Mouse (Mus musculus) inflammation-experienced regulatory T-cells (primary cell): ENCODE results near the gene Spaca4. TPM values are rescaled to one million over a fixed set of nuclear protein-coding genes. Genes with fewer than 3 reads are reported as not detected.

Experiments
- polyA plus RNA-seq, 2 experiments: library from polyadenylated mRNA; unstranded; fragments of 100-300 nt; shearing (Covaris generic); gene quantifications; one replicate each; pipeline ENCODE4 v1.2.1; 2017

Gene Spaca4
- polyA plus RNA-seq: not detected

GRCm38 (mm10) chr7:45725713-45726112, at the start of gene Spaca4:
Gene Spaca4, minus strand, starts transcription at chr7:45725813.

GRCm38 (mm10) chr7:45720413-45721233, 5.0 kb downstream of the Spaca4 start, which contains the start of gene Fam83e:
Gene Fam83e, plus strand, starts transcription at chr7:45721212.

GRCm38 (mm10) chr7:45717918-45718297, 7.7 kb downstream of the Spaca4 start, which contains the start of gene Sphk2:
Gene Sphk2, minus strand, starts transcription at chr7:45718002.

GRCm38 (mm10) chr7:45715090-45715708, 10.4 kb downstream of the Spaca4 start, which contains the start of gene Rpl18:
Gene Rpl18, plus strand, starts transcription at chr7:45715457.

GRCm38 (mm10) chr7:45704730-45705442, 20.7 kb downstream of the Spaca4 start, which contains the start of gene Dbp:
Gene Dbp, plus strand, starts transcription at chr7:45705088.

GRCm38 (mm10) chr7:45699523-45700141, 26.0 kb downstream of the Spaca4 start, which contains the start of gene Car11:
Gene Car11, plus strand, starts transcription at chr7:45699843.

GRCm38 (mm10) chr7:45693921-45694591, 31.6 kb downstream of the Spaca4 start, which contains the start of gene Sec1:
Gene Sec1, minus strand, starts transcription at chr7:45694402.

GRCm38 (mm10) chr7:45683396-45684050, 42.1 kb downstream of the Spaca4 start, which contains the start of gene Ntn5:
Gene Ntn5, plus strand, starts transcription at chr7:45684022.

Other genes starting within 250 kb of the Spaca4 start
- 1 to 10 TPM; 2.5 to 5.9 TPM for gene Tulp2, start 243.9 kb downstream of the Spaca4 start, polyA plus RNA-seq
- not detected for gene Gm45808, start 239.0 kb downstream of the Spaca4 start, polyA plus RNA-seq
- under 1 TPM; 0.60 to 0.68 TPM for gene Dhdh, start 237.0 kb downstream of the Spaca4 start, polyA plus RNA-seq
- 100 to 1,000 TPM; 266 to 278 TPM for gene Nucb1, start 215.4 kb downstream of the Spaca4 start, polyA plus RNA-seq
- 100 to 1,000 TPM in 1 of 2 experiments, 10 to 100 TPM in 1; 90.4 to 153 TPM for gene Ppp1r15a, start 199.5 kb downstream of the Spaca4 start, polyA plus RNA-seq
- 1 to 10 TPM; 1.5 to 3.4 TPM for gene Plekha4, start 199.5 kb downstream of the Spaca4 start, polyA plus RNA-seq
- gene Hsd17b14, start 170.9 kb downstream of the Spaca4 start, polyA plus RNA-seq: 1 to 10 TPM; 1.4 to 1.9 TPM
- 10 to 100 TPM; 59.6 to 75.4 TPM for gene Bcat2, start 155.7 kb downstream of the Spaca4 start, polyA plus RNA-seq
- under 1 TPM in 1 of 2 experiments, not detected in 1; 0.50 TPM for gene Fgf21, start 110.3 kb downstream of the Spaca4 start, polyA plus RNA-seq
- 1 to 10 TPM in 1 of 2 experiments, under 1 TPM in 1; 0.25 to 1.6 TPM for gene Fut1, start 108.5 kb downstream of the Spaca4 start, polyA plus RNA-seq
- under 1 TPM; 0.47 to 0.92 TPM for gene Izumo1, start 104.0 kb downstream of the Spaca4 start, polyA plus RNA-seq
- gene Rasip1, start 98.3 kb downstream of the Spaca4 start, polyA plus RNA-seq: 1 to 10 TPM in 1 of 2 experiments, under 1 TPM in 1; 0.67 to 3.4 TPM
- 1 to 10 TPM; 1.2 to 1.5 TPM for gene Mamstr, start 85.8 kb downstream of the Spaca4 start, polyA plus RNA-seq
- gene Fut2, start 59.4 kb downstream of the Spaca4 start, polyA plus RNA-seq: 1 to 10 TPM in 1 of 2 experiments, under 1 TPM in 1; 0.65 to 2.5 TPM
- gene Ntn5, start 41.8 kb downstream of the Spaca4 start, polyA plus RNA-seq: under 1 TPM in 1 of 2 experiments, not detected in 1; 0.49 TPM
- not detected for gene Sec1, start 31.4 kb downstream of the Spaca4 start, polyA plus RNA-seq
- gene Car11, start 26.0 kb downstream of the Spaca4 start, polyA plus RNA-seq: 1 to 10 TPM; 6.1 to 9.2 TPM
- 10 to 100 TPM; 26.0 to 37.0 TPM for gene Dbp, start 20.7 kb downstream of the Spaca4 start, polyA plus RNA-seq
- 1,000 to 10,000 TPM; 1,327 to 1,518 TPM for gene Rpl18, start 10.4 kb downstream of the Spaca4 start, polyA plus RNA-seq
- gene Sphk2, start 7.8 kb downstream of the Spaca4 start, polyA plus RNA-seq: 10 to 100 TPM; 26.1 to 35.8 TPM
- gene Fam83e, start 4.6 kb downstream of the Spaca4 start, polyA plus RNA-seq: 1 to 10 TPM in 1 of 2 experiments, under 1 TPM in 1; 0.25 to 1.9 TPM
- under 1 TPM; 0.12 to 0.38 TPM for gene Lmtk3, start 57.9 kb upstream of the Spaca4 start, polyA plus RNA-seq
- gene Sult2b1, start 58.9 kb upstream of the Spaca4 start, polyA plus RNA-seq: 1 to 10 TPM; 4.4 to 6.7 TPM
- gene Cyth2, start 88.8 kb upstream of the Spaca4 start, polyA plus RNA-seq: 10 to 100 TPM; 82.2 to 88.4 TPM
- gene Kcnj14, start 99.0 kb upstream of the Spaca4 start, polyA plus RNA-seq: 1 to 10 TPM in 1 of 2 experiments, under 1 TPM in 1; 0.55 to 1.0 TPM
- gene Grwd1, start 105.1 kb upstream of the Spaca4 start, polyA plus RNA-seq: 10 to 100 TPM; 35.7 to 36.3 TPM
- gene Kdelr1, start 147.0 kb upstream of the Spaca4 start, polyA plus RNA-seq: 100 to 1,000 TPM in 1 of 2 experiments, 10 to 100 TPM in 1; 78.9 to 119 TPM
- gene Grin2d, start 152.6 kb upstream of the Spaca4 start, polyA plus RNA-seq: 1 to 10 TPM; 1.0 to 1.6 TPM
- under 1 TPM in 1 of 2 experiments, not detected in 1; 0.36 TPM for gene Syngr4, start 170.9 kb upstream of the Spaca4 start, polyA plus RNA-seq
- 10 to 100 TPM in 1 of 2 experiments, 1 to 10 TPM in 1; 6.0 to 13.0 TPM for gene Tmem143, start 171.1 kb upstream of the Spaca4 start, polyA plus RNA-seq
- gene Emp3, start 195.6 kb upstream of the Spaca4 start, polyA plus RNA-seq: 100 to 1,000 TPM; 618 to 655 TPM
- gene Ccdc114, start 198.3 kb upstream of the Spaca4 start, polyA plus RNA-seq: 10 to 100 TPM in 1 of 2 experiments, 1 to 10 TPM in 1; 2.9 to 11.0 TPM